Mouse (Mus musculus): ENCODE results near the gene Gm10553. TPM values are rescaled to one million over a fixed set of nuclear protein-coding genes. Genes with fewer than 3 reads are reported as not detected.
"Not testable (repeated sequence)": the region's sequence is repeated elsewhere in the genome, so short reads cannot be mapped to it uniquely, and the experiment has no call there.

Gm10553 gene
- polyA plus RNA-seq, 1 experiment, result not detected

DNA sequence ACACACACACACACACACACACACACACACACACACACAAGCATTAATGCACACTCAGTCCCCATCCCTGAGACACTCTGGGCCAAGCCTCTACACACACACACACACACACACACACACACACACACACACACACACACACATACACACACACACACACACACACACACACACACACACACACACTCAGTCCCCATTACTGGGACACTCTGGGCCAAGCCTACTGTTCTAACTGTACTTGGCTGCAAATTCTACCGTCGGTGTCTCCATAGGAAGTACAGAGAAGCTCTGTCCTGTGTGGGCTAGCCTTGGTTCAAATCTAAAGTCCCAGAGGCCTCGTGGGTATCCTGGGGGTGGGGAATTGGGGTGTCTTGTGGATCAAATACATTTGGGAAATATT is 10.9 kb downstream of the Gm10553 start:
- not testable (repeated sequence) for H3K79me3 ChIP-seq (ENCODE audit: low read depth); H3K36me3 ChIP-seq (ENCODE audit: control insufficient read depth, insufficient read depth); H3K27me3 ChIP-seq (ENCODE audit: control insufficient read depth, insufficient read depth, insufficient read length); H3K4me3 ChIP-seq (ENCODE audit: insufficient read depth, poor library complexity, severe bottlenecking); H3ac ChIP-seq (ENCODE audit: control insufficient read depth, insufficient read length, low read depth); H3K79me2 ChIP-seq (ENCODE audit: control insufficient read depth, insufficient read depth)

DNA sequence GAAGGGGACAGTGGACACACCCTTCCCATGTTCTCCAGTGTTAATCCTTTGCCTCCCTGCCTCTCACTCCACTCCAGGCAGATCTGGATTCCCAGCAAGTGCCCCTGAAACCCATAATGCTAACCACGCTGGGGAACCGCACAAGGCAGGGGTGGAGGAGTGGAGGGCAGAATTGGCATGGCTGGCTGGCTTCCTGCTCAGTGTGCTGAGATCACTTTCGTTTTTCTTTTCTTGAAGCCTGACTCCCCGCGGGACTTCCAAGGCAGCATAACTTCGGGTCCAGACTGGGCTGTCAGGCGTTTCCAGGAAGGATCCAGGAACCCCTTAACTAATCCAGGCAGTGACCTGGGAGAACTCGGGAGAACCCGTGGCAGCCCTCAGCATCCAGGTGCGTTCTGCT is 11.6 kb downstream of the Gm10553 start:
- H3ac ChIP-seq (ENCODE audit: control insufficient read depth, insufficient read length, low read depth); H3K27me3 ChIP-seq (ENCODE audit: control insufficient read depth, insufficient read depth, insufficient read length); H3K4me3 ChIP-seq (ENCODE audit: insufficient read depth, poor library complexity, severe bottlenecking); H3K79me2 ChIP-seq (ENCODE audit: control insufficient read depth, insufficient read depth); H3K79me3 ChIP-seq (ENCODE audit: low read depth); H3K36me3 ChIP-seq (ENCODE audit: control insufficient read depth, insufficient read depth): not testable (repeated sequence)

DNA sequence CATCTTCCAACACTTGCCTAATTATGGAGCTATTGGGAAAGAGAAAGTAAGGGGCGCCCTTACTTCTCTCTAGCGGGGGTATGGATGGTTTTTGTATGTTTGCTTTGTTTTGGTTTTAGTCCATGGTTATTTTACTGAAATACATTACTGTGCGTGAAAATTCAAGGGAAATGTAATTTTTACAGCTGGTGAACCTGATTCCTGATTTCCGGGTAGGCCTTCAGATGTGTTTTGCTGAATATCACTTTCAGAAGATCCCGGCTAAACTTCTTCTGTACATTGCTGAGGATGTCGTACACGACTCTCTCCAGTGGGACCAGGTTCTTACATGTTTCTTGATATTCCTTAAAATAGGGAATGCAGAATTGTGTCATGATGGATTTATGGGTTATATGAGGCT is 12.3 kb downstream of the Gm10553 start:
- H3K4me3 ChIP-seq (ENCODE audit: insufficient read depth, poor library complexity, severe bottlenecking); H3K36me3 ChIP-seq (ENCODE audit: control insufficient read depth, insufficient read depth); H3ac ChIP-seq (ENCODE audit: control insufficient read depth, insufficient read length, low read depth); H3K79me2 ChIP-seq (ENCODE audit: control insufficient read depth, insufficient read depth); H3K79me3 ChIP-seq (ENCODE audit: low read depth); H3K27me3 ChIP-seq (ENCODE audit: control insufficient read depth, insufficient read depth, insufficient read length): not testable (repeated sequence)

DNA sequence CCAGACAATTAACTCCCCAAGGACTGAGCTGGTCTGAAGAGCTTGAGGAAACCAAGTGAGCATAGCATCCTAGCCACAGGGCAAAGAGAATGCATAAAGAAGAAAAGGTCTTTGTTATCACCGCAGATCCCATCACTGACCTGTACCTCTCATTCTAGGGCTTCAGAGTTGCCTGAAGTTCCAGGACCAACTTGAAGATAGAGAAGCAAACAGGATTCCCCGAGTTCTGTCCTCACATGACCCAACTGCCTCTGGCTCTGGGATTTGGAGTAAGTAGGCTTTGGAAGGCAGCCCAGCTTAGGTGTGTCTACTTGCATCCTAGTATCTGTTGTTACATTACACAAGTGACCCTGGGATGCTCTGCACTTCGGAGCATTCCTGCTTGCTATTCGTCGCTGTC is 12.9 kb downstream of the Gm10553 start:
- not testable (repeated sequence) for H3K79me2 ChIP-seq (ENCODE audit: control insufficient read depth, insufficient read depth); H3K36me3 ChIP-seq (ENCODE audit: control insufficient read depth, insufficient read depth); H3K79me3 ChIP-seq (ENCODE audit: low read depth); H3ac ChIP-seq (ENCODE audit: control insufficient read depth, insufficient read length, low read depth); H3K27me3 ChIP-seq (ENCODE audit: control insufficient read depth, insufficient read depth, insufficient read length); H3K4me3 ChIP-seq (ENCODE audit: insufficient read depth, poor library complexity, severe bottlenecking)

DNA sequence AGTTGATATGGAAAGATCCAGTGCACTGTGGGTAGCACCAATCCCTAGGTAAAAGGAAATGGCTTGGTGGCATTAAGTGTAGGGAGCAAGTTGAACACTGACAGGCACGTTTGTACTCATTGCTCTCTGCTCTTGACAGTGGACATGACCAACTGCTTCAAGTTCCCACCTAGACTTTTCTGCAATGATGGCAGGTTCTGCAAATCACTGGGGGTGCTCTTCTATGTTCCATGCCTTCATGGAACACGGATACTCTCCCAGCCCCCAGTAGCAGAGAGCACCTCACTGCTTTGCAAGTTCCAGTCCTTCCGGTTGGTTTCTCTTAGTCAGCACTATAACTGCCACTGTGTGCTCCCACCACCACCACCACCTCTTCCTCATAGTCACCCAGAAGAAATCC is 14.1 kb downstream of the Gm10553 start:
- H3K79me2 ChIP-seq (ENCODE audit: control insufficient read depth, insufficient read depth); H3K4me3 ChIP-seq (ENCODE audit: insufficient read depth, poor library complexity, severe bottlenecking); H3K36me3 ChIP-seq (ENCODE audit: control insufficient read depth, insufficient read depth); H3K27me3 ChIP-seq (ENCODE audit: control insufficient read depth, insufficient read depth, insufficient read length); H3K79me3 ChIP-seq (ENCODE audit: low read depth); H3ac ChIP-seq (ENCODE audit: control insufficient read depth, insufficient read length, low read depth): not testable (repeated sequence)

DNA sequence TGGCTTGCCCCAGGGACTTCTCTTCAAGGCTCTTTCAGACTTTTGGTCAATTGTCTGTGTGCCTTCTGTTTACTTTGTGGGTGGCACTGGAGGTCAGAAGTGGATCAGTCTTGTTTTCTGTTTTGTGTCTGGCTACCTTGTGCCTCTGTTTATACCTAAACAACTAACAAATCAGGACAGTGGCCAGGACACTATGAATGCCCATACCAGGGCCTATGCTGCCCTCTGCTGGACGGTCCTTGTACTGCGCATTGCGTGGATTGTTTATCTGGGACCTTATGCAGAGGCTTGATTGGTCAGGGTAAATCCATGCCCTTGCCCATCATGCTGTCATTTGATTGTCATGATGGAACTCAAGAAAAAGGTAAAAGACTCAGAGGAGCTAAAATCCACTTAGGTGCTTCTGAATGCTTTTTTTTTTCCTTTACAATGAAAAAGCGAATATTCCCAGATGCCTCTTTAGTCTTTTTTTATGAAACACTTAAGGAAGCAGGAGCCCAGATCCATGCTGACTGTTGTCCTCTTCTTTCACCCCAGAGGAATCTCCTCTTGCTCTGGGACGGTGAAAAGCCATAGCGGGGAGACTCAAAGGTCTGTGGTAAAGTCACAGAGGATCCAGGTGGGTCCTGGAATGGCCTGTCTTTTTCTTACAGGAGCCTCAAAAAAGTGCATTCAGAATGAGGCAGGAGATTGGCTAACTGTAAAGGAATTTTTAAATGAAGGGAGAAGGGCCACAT is 14.9 kb downstream of the Gm10553 start:
- not testable (repeated sequence) for H3K4me3 ChIP-seq (ENCODE audit: insufficient read depth, poor library complexity, severe bottlenecking); H3K79me2 ChIP-seq (ENCODE audit: control insufficient read depth, insufficient read depth); H3K36me3 ChIP-seq (ENCODE audit: control insufficient read depth, insufficient read depth); H3ac ChIP-seq (ENCODE audit: control insufficient read depth, insufficient read length, low read depth); H3K79me3 ChIP-seq (ENCODE audit: low read depth); H3K27me3 ChIP-seq (ENCODE audit: control insufficient read depth, insufficient read depth, insufficient read length)

DNA sequence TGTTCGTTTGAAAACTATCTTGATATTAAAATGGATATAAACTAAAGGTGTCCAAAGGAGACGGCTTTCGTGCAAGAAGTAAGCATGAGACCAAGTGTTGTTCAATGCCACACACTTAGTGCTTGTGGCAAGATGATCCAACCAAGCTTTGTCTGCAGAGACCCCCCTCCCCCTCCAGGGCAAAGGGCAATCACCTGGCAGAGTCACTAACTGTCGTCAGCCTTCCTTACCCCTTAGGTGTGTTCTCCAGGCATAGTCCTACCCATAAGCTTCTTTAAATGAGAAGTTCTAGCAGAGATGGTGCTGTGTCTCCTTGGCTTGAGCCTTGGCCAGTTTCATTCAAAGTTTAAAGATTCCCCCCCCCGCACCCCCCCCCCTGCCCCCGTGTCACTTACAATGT is 17.6 kb downstream of the Gm10553 start:
- H3K79me3 ChIP-seq (ENCODE audit: low read depth); H3K27me3 ChIP-seq (ENCODE audit: control insufficient read depth, insufficient read depth, insufficient read length); H3K79me2 ChIP-seq (ENCODE audit: control insufficient read depth, insufficient read depth); H3ac ChIP-seq (ENCODE audit: control insufficient read depth, insufficient read length, low read depth); H3K36me3 ChIP-seq (ENCODE audit: control insufficient read depth, insufficient read depth); H3K4me3 ChIP-seq (ENCODE audit: insufficient read depth, poor library complexity, severe bottlenecking): not testable (repeated sequence)

DNA sequence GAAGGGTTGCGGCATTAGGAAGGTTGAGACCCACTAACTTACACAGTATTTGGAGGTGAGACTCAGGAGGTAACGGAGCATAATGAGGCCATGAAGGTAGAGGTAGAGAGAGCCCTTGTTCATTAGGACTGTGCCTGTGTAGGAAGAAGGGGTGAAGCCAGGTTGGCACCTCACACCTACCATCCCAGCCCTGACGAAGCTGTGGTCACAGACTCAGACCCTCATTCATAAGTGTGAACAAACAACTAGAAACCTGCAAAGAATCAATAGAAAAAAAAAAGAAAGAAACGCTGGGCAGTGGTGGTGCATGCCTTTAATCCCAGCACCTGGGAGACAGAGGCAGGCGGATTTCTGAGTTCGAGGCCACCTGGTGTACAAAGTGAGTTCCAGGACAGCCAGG is 18.4 kb downstream of the Gm10553 start:
- not testable (repeated sequence) for H3K36me3 ChIP-seq (ENCODE audit: control insufficient read depth, insufficient read depth); H3K79me2 ChIP-seq (ENCODE audit: control insufficient read depth, insufficient read depth); H3ac ChIP-seq (ENCODE audit: control insufficient read depth, insufficient read length, low read depth); H3K27me3 ChIP-seq (ENCODE audit: control insufficient read depth, insufficient read depth, insufficient read length); H3K79me3 ChIP-seq (ENCODE audit: low read depth); H3K4me3 ChIP-seq (ENCODE audit: insufficient read depth, poor library complexity, severe bottlenecking)

DNA sequence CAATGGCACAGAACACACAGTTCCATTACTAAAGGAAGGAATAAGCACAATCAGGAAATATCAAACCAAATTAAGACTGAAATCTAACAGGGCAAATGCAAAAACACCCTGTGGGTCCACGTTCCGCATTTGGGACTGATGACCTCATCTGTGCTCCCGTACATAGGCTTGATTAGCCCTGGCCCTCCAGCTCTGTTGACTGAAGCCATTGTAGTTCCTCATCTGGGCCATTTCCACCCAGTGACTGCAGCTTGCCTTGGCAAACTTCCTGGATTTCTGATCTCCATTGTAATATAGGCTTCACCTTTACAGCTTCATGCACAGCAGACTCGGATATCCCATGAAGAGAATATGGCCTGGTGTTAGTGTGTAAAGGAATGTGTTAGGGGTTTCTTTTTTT is 21.9 kb downstream of the Gm10553 start:
- not testable (repeated sequence) for H3K36me3 ChIP-seq (ENCODE audit: control insufficient read depth, insufficient read depth); H3K79me2 ChIP-seq (ENCODE audit: control insufficient read depth, insufficient read depth); H3K4me3 ChIP-seq (ENCODE audit: insufficient read depth, poor library complexity, severe bottlenecking); H3K27me3 ChIP-seq (ENCODE audit: control insufficient read depth, insufficient read depth, insufficient read length); H3K79me3 ChIP-seq (ENCODE audit: low read depth); H3ac ChIP-seq (ENCODE audit: control insufficient read depth, insufficient read length, low read depth)

DNA sequence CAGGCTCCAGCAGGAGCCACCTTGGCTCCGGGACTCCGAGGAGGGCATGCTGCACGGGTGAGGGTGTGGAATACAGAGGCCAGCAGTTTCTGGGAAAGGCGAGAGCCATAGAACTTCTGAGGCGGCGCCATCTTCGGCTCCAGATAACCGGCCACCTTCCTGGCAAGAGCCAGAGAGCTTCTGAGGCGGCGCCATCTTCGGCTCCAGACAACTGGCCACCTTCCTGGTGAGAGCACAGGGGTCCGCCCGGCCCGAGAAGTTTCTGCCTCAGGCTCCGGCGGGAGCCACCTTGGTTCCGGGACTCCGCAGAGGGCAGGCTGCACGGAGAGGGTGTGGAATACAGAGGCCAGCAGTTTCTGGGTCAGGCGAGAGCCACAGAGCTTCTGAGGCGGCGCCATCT is 33.7 kb downstream of the Gm10553 start:
- not testable (repeated sequence) for H3K36me3 ChIP-seq (ENCODE audit: control insufficient read depth, insufficient read depth); H3K27me3 ChIP-seq (ENCODE audit: control insufficient read depth, insufficient read depth, insufficient read length); H3K79me3 ChIP-seq (ENCODE audit: low read depth); H3K79me2 ChIP-seq (ENCODE audit: control insufficient read depth, insufficient read depth); H3ac ChIP-seq (ENCODE audit: control insufficient read depth, insufficient read length, low read depth); H3K4me3 ChIP-seq (ENCODE audit: insufficient read depth, poor library complexity, severe bottlenecking)
